Mouse (Mus musculus) midbrain, embryonic 11.5 days (tissue): Measurements from ENCODE around the gene Prnp. TPM values are rescaled to one million over a fixed set of nuclear protein-coding genes. Genes with fewer than 3 reads are reported as not detected.

Experiments used
- ATAC-seq: fragments of 200-750 bp; cut with Nextera tagmentation; 2 replicates; pipeline ENCODE4 v1.8.0; 2017; ENCODE audit warnings: moderate TSS enrichment, moderate library complexity; ENCODE audit not compliant: low FRiP score
- DNase-seq: peaks from one replicate; pipeline ENCODE4 v3.0.0; 2015; ENCODE audit warnings: low spot score; ENCODE audit errors: missing footprints
- H3K27ac ChIP-seq: fragments of 300-500 bp; sonication (generic); 2 replicates; pipeline ENCODE4 v1.5.1; 2014; ENCODE audit warnings: low read depth, low read length
- H3K27me3 ChIP-seq: fragments of 300-500 bp; sonication (generic); 2 replicates; pipeline ENCODE4 v1.6.1; 2014; ENCODE audit warnings: mild to moderate bottlenecking, low read length, moderate library complexity, mixed read lengths; ENCODE audit not compliant: control insufficient read depth, insufficient read depth
- H3K36me3 ChIP-seq: fragments of 300-500 bp; sonication (generic); 2 replicates; pipeline ENCODE4 v1.6.1; 2014; ENCODE audit warnings: mild to moderate bottlenecking, low read length, moderate library complexity, mixed read lengths; ENCODE audit not compliant: control insufficient read depth, insufficient read depth
- H3K4me1 ChIP-seq: fragments of 300-500 bp; sonication (generic); 2 replicates; pipeline ENCODE4 v1.6.1; 2014; ENCODE audit warnings: low read length; ENCODE audit not compliant: control insufficient read depth, insufficient read depth
- H3K4me2 ChIP-seq: fragments of 300-500 bp; sonication (generic); 2 replicates; pipeline ENCODE4 v1.6.1; 2014; ENCODE audit warnings: mild to moderate bottlenecking, moderate library complexity
- H3K4me3 ChIP-seq: fragments of 300-500 bp; sonication (generic); 2 replicates; pipeline ENCODE4 v1.5.1; 2014; ENCODE audit warnings: low read depth, low read length
- H3K9ac ChIP-seq: fragments of 300-500 bp; sonication (generic); 2 replicates; pipeline ENCODE4 v1.6.1; 2014; ENCODE audit warnings: low read length
- H3K9me3 ChIP-seq: fragments of 300-500 bp; sonication (generic); 2 replicates; pipeline ENCODE4 v1.6.1; 2016; ENCODE audit warnings: low read length; ENCODE audit not compliant: control insufficient read depth
- WGBS: fragments of 180-500 bp; shearing (Covaris S2); extraction: QIAGEN DNeasy Blood & Tissue Kit; methylation state at CpG from one replicate; pipeline ENCODE4 v1.1.7; 2014; 5-methylcytosine and 5-hydroxymethylcytosine counted together
- polyA plus RNA-seq: library from polyadenylated mRNA; unstranded; fragments of >200 nt; fragmentation: Nextera tagmentation; extraction: Ambion mirVana; gene quantifications from 2 replicates; pipeline ENCODE4 v1.2.1, GENCODE M21; 2014

The Prnp gene
- polyA plus RNA-seq, 1 experiment from 2014 or later: 27.2 TPM

DNA sequence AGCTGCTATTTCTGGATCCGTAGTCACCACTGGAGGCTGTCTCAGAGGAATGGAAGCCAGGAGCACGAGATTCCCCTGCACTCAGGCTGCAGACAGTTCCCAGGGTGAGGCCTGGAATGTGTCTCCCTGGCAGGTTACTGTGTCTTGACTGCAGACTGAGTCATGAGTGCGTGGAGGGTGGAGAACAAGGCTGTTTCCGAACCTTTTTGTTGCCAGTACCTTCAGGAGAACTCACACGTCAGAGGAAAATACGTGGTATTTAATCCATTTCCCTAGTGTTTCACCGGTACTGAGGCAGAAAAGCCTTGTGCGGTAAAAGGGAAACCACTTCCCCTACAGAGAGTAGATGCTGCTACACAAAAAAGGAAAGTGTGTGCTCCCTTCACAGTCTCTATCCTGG is 6.9 kb upstream of the Prnp start:
- Histone ChIP-seq H3K9ac (no peak overlapping the region), H3K4me2 (no peak overlapping the region), H3K27me3 (no peaks in the 10 kb centered on the region), H3K36me3 (no peaks in the 10 kb centered on the region), H3K4me1 (no peaks in the 10 kb centered on the region), H3K9me3 (no peaks in the 10 kb centered on the region), H3K27ac (no peak overlapping the region), H3K4me3 (no peak overlapping the region)
- WGBS: 55% methylated on average over 8 of the region's 8 CpGs
- DNase-seq (peak; percentile 12), ATAC-seq (no peak)

DNA sequence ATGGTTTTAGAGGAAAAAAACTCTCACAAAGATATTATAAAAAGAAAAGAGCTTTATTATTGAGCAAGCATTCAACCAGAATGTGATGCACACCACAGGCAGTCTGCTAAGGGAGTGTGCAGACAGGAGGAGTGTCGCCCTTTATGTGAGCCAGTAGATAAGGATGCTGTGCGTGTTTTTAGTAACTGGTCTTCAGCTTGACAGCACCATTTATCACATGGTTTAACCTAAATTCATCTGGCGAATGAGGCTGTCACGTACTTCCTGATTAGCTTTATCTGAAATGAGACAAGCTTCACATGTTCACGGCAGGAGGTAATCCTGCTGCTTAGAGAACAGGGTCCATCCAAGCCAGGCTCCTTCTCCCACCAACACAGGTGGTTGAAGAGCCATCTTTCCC is 4.7 kb upstream of the Prnp start:
- ATAC-seq (no peak), DNase-seq (no peak)
- no peak overlapping the region for H3K4me3 ChIP-seq
- no peak overlapping the region for H3K27ac ChIP-seq
- no peak overlapping the region for H3K4me2 ChIP-seq
- H3K4me1 ChIP-seq: no peaks in the 10 kb centered on the region
- H3K36me3 ChIP-seq: no peaks in the 10 kb centered on the region
- no peak overlapping the region for H3K9ac ChIP-seq
- H3K9me3 ChIP-seq: no peaks in the 10 kb centered on the region
- WGBS: 74% methylated on average over 5 of the region's 5 CpGs
- no peaks in the 10 kb centered on the region for H3K27me3 ChIP-seq

DNA sequence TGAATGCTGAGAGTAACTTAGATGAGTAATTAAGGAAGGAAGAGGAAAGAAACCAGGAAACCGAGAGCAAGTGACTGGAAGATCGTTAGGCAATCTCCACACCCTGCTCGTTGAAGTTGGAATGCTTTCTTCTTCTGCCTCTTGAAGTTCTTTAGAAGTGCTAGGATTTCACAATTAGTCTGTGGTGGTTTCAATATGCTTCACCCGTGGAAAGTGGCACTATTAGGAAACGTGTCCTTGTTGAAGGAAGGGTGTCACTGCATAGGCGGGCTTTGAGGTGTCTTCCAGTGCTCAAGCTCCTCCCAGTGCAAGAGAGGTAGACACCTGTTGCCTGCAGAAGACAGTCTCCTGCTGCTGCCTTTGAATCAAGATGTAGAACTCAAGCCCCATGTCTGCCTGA is 4.0 kb upstream of the Prnp start:
- Histone ChIP-seq H3K4me3 (no peak overlapping the region), H3K9me3 (no peaks in the 10 kb centered on the region), H3K36me3 (no peaks in the 10 kb centered on the region), H3K27ac (no peak overlapping the region), H3K27me3 (peaks cover 2% of the 10 kb centered on the region; the same call in 1 of the 2 replicates), H3K4me1 (no peaks in the 10 kb centered on the region), H3K4me2 (no peak overlapping the region), H3K9ac (no peak overlapping the region)
- 84% methylated on average over 6 of the region's 6 CpGs for WGBS
- ATAC-seq: no peak
- DNase-seq: no peak

DNA sequence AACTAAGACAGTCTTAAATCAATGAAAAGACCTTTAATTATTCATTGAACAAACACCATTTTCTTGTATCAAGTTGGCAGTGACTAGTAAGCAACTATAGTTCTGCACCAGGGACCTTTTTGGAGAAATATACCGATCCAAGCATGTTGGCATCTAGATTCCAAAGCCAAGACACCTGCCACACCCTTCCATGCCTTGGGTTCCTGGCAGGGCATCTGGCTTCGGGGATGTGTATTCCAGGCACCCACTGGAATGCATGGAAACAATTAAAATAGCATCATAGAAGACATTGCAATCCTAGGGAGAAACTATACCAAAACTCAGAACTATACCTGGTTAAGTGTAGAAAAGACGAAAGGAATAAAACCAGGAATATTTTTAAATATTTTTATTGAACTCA is 3.5 kb upstream of the Prnp start:
- DNase-seq: peak; percentile 26
- Histone ChIP-seq H3K27ac (no peak overlapping the region), H3K4me3 (no peak overlapping the region), H3K9ac (no peak overlapping the region), H3K27me3 (peaks cover 3% of the 10 kb centered on the region; the same call in 1 of the 2 replicates), H3K36me3 (no peaks in the 10 kb centered on the region), H3K4me1 (0 out of 2 replicates have a peak, but pooled peaks cover under 1% of the 10 kb centered on the region), H3K4me2 (no peak overlapping the region), H3K9me3 (no peaks in the 10 kb centered on the region)
- no peak for ATAC-seq
- 92% methylated on average over 3 of the region's 3 CpGs for WGBS

DNA sequence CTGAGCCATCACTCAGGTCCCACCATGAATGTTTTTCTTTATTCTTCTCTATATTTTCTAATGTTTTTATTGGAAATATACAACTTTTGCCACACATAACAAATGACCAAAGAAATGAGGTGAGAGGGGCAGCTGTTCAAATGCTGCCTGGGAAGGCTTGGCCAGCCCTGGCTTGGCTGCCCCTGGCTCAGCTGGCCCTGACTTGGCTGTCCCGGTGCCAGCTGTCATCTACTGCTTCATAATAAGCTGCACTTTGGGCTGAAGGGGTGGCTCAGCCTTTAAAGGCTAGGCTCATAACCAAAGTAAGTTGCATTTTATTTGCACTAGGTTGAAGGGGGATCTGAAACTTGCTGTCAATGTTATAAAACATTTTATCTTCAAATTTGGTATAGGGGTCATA is 2.9 kb upstream of the Prnp start:
- ATAC-seq (no peak), DNase-seq (no peak)
- Histone ChIP-seq H3K4me2 (no peak overlapping the region), H3K36me3 (no peaks in the 10 kb centered on the region), H3K4me3 (no peak overlapping the region), H3K9ac (no peak overlapping the region), H3K4me1 (0 out of 2 replicates have a peak, but pooled peaks cover 2% of the 10 kb centered on the region), H3K9me3 (no peaks in the 10 kb centered on the region), H3K27ac (no peak overlapping the region), H3K27me3 (peaks cover 3% of the 10 kb centered on the region; the same call in 1 of the 2 replicates)
- WGBS: 73% methylated on average over 1 of the region's 1 CpGs

DNA sequence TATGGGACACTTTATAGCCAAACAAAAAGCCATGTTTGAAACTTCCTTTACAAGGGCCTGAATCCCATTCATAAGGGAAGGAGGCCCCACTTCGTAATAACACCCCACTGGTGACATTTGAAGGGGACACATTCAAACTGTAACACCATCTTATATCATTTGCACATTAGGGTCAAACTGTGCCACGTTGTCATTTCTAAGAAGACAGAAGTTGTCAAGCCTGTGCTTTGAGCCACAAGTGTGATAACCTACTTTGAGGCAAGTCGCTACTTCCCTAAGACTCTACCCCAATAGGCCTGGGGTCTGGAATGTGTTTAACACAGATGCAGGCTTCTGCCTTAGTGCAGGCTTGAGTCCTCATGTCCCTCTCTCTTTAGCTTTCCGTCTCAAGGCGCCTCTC is 2.4 kb upstream of the Prnp start:
- DNase-seq (peak; percentile 56), ATAC-seq (no peak)
- Histone ChIP-seq H3K9me3 (no peaks in the 10 kb centered on the region), H3K4me1 (0 out of 2 replicates have a peak, but pooled peaks cover 2% of the 10 kb centered on the region), H3K9ac (no peak overlapping the region), H3K27me3 (peaks cover 3% of the 10 kb centered on the region; the same call in 1 of the 2 replicates), H3K36me3 (no peaks in the 10 kb centered on the region), H3K27ac (no peak overlapping the region), H3K4me2 (no peak overlapping the region), H3K4me3 (no peak overlapping the region)
- 88% methylated on average over 5 of the region's 5 CpGs for WGBS

DNA sequence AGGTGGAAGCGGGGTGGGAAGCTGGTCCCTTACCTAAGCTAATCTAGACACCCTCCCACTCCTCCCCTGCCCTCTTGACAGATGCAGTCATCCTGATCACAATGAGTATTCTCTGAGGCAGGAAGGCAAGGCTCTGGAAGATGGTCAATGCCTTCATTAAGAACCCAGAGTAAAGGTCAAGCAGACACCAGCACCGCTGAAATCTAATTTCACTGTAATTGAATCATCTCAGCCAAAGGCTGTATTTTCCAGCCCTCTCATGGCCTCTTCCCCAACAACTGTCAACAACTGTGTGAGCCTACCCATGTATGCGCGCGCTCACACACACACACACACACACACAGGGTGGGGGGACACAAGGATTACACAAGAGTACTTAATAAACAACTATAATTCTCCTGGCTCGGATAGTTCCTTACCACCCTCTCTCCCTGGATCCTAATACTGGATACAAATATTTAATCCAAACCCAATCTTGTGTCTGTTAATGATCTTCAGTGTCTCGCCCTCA is 1.3 kb upstream of the Prnp start:
- Histone ChIP-seq H3K9me3 (no peaks in the 10 kb centered on the region), H3K4me1 (0 out of 2 replicates have a peak, but pooled peaks cover 2% of the 10 kb centered on the region), H3K27ac (no peak overlapping the region), H3K4me3 (no peak overlapping the region), H3K4me2 (no peak overlapping the region), H3K27me3 (peaks cover 3% of the 10 kb centered on the region; the same call in 1 of the 2 replicates), H3K9ac (no peak overlapping the region), H3K36me3 (no peaks in the 10 kb centered on the region)
- ATAC-seq (no peak), DNase-seq (peak; percentile 62)
- WGBS: 87% methylated on average over 7 of the region's 7 CpGs

DNA sequence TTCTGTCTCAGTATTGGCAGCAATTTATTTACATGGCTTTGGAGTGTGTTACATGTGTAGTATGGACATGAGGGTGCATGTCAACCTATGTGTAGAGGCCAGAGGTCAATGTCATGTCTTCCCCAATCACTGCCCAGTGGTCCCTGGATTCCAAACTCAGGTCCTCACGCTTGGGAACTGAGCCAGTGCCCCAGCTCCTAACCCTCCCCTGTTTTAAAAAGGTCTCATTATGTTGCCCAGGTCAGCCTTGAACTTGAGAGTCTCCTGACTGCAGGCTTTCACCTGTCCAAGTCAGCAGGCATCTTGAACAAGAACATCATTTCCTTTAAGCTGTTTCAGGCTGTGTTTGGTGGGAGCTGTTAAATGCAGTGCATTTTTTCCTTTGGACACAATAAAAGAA is 822 bp upstream of the Prnp start:
- Histone ChIP-seq H3K27ac (no peak overlapping the region), H3K4me3 (no peak overlapping the region), H3K4me1 (0 out of 2 replicates have a peak, but pooled peaks cover 2% of the 10 kb centered on the region), H3K4me2 (no peak overlapping the region), H3K27me3 (peaks cover 3% of the 10 kb centered on the region; the same call in 1 of the 2 replicates), H3K36me3 (no peaks in the 10 kb centered on the region), H3K9me3 (no peaks in the 10 kb centered on the region), H3K9ac (no peak overlapping the region)
- 73% methylated on average over 1 of the region's 1 CpGs for WGBS
- ATAC-seq (0 out of 2 replicates have a peak, but pooled peaks have one; percentile 1), DNase-seq (no peak)

DNA sequence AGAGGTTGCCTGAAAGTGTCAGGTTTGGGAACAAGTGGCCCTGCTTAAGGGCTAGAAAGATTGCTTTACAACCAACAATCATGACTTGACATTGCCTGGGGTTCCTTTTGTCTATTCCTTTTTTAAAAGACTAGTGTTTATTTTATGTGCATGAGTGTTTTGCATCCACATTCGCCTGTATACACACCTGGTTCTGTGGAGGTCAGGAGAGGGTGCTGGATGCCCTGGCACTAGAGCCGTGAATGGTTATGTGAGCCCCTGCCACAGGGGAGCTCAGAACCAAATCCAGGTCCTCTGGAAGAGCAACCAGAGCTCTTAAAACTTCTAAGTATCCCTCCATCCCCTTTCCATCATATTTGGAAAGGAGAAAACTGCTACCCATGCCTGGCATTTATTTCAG is 1.1 kb downstream of the Prnp start:
- DNase-seq (peak; percentile 86), ATAC-seq (no peak)
- H3K27ac ChIP-seq: no peak overlapping the region
- no peaks in the 10 kb centered on the region for H3K9me3 ChIP-seq
- no peaks in the 10 kb centered on the region for H3K36me3 ChIP-seq
- WGBS: 61% methylated on average over 2 of the region's 2 CpGs
- no peak overlapping the region for H3K9ac ChIP-seq
- H3K4me1 ChIP-seq: 0 out of 2 replicates have a peak, but pooled peaks cover 2% of the 10 kb centered on the region
- H3K4me3 ChIP-seq: no peak overlapping the region; the same call in 1 of the 2 replicates
- peaks cover 3% of the 10 kb centered on the region; the same call in 1 of the 2 replicates for H3K27me3 ChIP-seq
- H3K4me2 ChIP-seq: peak overlapping the region; percentile 74
